ENCODE assay signal across 11 mouse cellular contexts in the genomic region with DNA sequence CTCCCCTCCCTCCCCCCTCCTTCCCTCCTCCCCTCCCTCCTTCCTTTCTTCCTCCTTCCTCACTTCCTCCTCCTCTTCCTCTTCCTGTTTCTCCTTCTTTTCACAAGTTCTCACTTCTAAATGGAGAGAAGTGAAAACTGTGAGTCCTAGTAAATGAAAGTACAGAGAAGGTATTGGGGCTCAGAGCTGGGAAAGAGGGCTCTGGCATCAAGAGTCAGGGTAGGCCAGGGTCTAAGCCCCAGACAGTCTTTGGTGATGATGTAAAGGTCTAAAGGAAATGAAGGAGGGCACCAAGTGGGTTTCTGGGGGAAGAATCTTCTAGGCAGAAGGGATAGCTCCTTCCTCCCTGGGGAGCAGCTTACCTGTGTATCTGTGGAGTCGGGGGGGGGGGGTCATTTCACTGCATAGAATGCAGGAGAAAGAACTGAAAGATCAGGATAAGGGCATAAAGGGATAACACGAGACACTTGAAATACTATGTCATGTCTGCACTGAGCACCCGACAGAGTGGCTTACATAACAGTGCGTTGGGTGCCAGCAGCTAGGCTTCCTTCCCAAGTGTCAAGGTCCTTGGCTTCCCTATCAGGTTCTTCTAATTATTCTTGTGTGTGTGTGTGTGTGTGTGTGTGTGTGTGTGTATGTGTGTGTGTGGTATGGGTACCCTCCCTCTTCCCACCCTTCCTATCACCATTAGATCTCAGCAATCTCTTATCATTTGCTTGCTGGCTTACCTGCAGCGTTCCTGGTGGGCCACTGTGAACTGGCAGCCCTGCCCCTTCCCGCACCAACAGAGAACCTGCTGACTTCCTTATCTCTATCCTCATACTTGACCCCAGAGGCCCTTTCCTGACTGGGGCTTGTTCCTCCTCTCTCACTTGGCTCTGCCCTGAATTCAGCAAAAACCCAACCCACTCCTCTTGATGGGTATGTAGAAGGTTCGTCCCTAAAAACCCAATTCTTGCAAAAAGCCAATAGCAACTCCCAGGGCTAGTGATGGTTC. TPM values are rescaled to one million over a fixed set of nuclear protein-coding genes. Genes with fewer than 3 reads are reported as not detected.
DNase-seq lines count a peak whose midpoint lies in the region; ATAC-seq and TF ChIP-seq lines count a peak whose summit lies in the region.
"Had no signal": no experiment of that assay in that cellular context is flagged by ENCODE, and none has a peak within 500 bp of the region (broad histone marks: within the 10 kb centered on the region; RNA-seq: fewer than 3 reads in every experiment).

No protein-coding gene starts in this region.

- H3K27me3 ChIP-seq in heart, adult 2 months (ENCODE audit: control insufficient read depth, insufficient read depth, low read length): no peaks in the 10 kb centered on the region
- no peaks in the 10 kb centered on the region for H3K27me3 ChIP-seq in liver, embryonic 12.5 days (replicated peaks)
- H3K27me3 ChIP-seq: hindbrain, embryonic 15.5 days had no signal

- TF ChIP-seq POLR2A in heart, adult 2 months (IDR thresholded peaks at IDR 0.05; ENCODE audit: insufficient read depth, low read depth, low read length): no peak

- intact Hi-C loops in heart, adult 2 months (cut with DNase I): loop anchor here (1.0 kb wide), 1 partner anchor 253 kb away; no protein-coding TSS in a partner anchor

- ATAC-seq in liver, embryonic 12.5 days: peak; percentile 54
- no peak for ATAC-seq in erythroid progenitor cell, adult 5-6 weeks (replicated peaks; ENCODE audit: low FRiP score, poor library complexity, severe bottlenecking)
- ATAC-seq: forebrain, embryonic 16.5 days had no signal

- no peak overlapping the region for H3K9ac ChIP-seq in heart, adult 2 months (ENCODE audit: low read depth, low read length)
- H3K9ac ChIP-seq in liver, embryonic 12.5 days: peak overlapping the region; percentile 51
- H3K9ac ChIP-seq: hindbrain, embryonic 15.5 days; midbrain, embryonic 12.5 days had no signal

- 35% methylated on average over 7 of the region's 7 CpGs for WGBS in heart, adult 2 months
- 23% methylated on average over 7 of the region's 7 CpGs for WGBS in liver, embryonic 12.5 days (ENCODE audit: insufficient replicate concordance)

- peak overlapping the region; percentile 73 for H3K27ac ChIP-seq in heart, adult 2 months
- peak overlapping the region; percentile 99 for H3K27ac ChIP-seq in liver, embryonic 12.5 days
- H3K27ac ChIP-seq in layer of hippocampus, adult 2 months: no peak overlapping the region
- H3K27ac ChIP-seq: hindbrain, embryonic 15.5 days; midbrain, embryonic 12.5 days had no signal

- H3K9me3 ChIP-seq in liver, embryonic 12.5 days (replicated peaks): no peaks in the 10 kb centered on the region
- H3K9me3 ChIP-seq: hindbrain, embryonic 15.5 days; midbrain, embryonic 12.5 days had no signal

- H3K4me2 ChIP-seq in liver, embryonic 12.5 days: peak overlapping the region; percentile 80
- H3K4me2 ChIP-seq: hindbrain, embryonic 15.5 days; midbrain, embryonic 12.5 days had no signal

- TF ChIP-seq EP300 in heart, adult 2 months (IDR thresholded peaks at IDR 0.05; ENCODE audit: insufficient read depth, low read depth, low read length): peak; percentile 62; the same call in 1 of the 2 replicates

- DNase-seq in heart, adult 2 months: peak in 1 of 2 experiments; percentile 59
- no peak for DNase-seq in heart, adult 8-10 months (ENCODE audit: low spot score)
- DNase-seq in MEL-GATA-1-ER (ENCODE audit: extremely low read depth, low read depth): peak; percentile 59
- DNase-seq in cerebellum, postnatal 14 days: peak; percentile 31 to 32
- DNase-seq in urinary bladder, postnatal 10 days (ENCODE audit: low spot score): no peak
- DNase-seq in layer of hippocampus, adult 2 months (ENCODE audit: low spot score in 2 of 2): no peak

- no peak overlapping the region for H3K4me3 ChIP-seq in heart, adult 2 months
- H3K4me3 ChIP-seq in liver, embryonic 12.5 days: peak overlapping the region; percentile 10; the same call in 1 of the 2 replicates
- H3K4me3 ChIP-seq in layer of hippocampus, adult 2 months: no peak overlapping the region
- H3K4me3 ChIP-seq: hindbrain, embryonic 15.5 days; midbrain, embryonic 12.5 days had no signal

- peaks cover 11% of the 10 kb centered on the region for H3K4me1 ChIP-seq in heart, adult 2 months (ENCODE audit: control insufficient read depth, insufficient read depth, low read length)
- H3K4me1 ChIP-seq in liver, embryonic 12.5 days: peaks cover 64% of the 10 kb centered on the region
- H3K4me1 ChIP-seq: midbrain, embryonic 12.5 days had no signal

- peaks cover 3% of the 10 kb centered on the region for H3K36me3 ChIP-seq in heart, adult 2 months (ENCODE audit: control insufficient read depth, insufficient read depth, low read length)
- H3K36me3 ChIP-seq in liver, embryonic 12.5 days: no peaks in the 10 kb centered on the region
- H3K36me3 ChIP-seq: hindbrain, embryonic 15.5 days; midbrain, embryonic 12.5 days had no signal

- no peaks in the 10 kb centered on the region for H3K79me2 ChIP-seq in heart, adult 2 months (replicated peaks; ENCODE audit: control insufficient read depth, insufficient read depth, low read length)

- no peak for TF ChIP-seq CTCF in heart, adult 2 months (IDR thresholded peaks at IDR 0.05)
- no peak for TF ChIP-seq CTCF in layer of hippocampus, adult 2 months (conservative IDR thresholded peaks at IDR 0.05)

RNA-seq across cellular contexts. Expression of gene Atp1a1, which starts 51.6 kb away (rescaled TPM):
- total RNA-seq in heart, adult 2 months (2021): 100 to 1,000 TPM; 800 to 832 TPM
- polyA plus RNA-seq in heart, adult 2 months (2012; rRNA removed): 523 and 821 TPM in 2 replicates
- total RNA-seq in heart, adult 8-10 months (2022): 100 to 1,000 TPM; 757 to 917 (median 814) TPM
- 54.1 and 55.2 TPM in 2 replicates for polyA plus RNA-seq in liver, embryonic 12.5 days (2016; fragmentation: Nextera tagmentation; extraction: Ambion mirVana)
- 54.1 and 59.9 TPM in 2 replicates for total RNA-seq in erythroid progenitor cell, adult 5-6 weeks (2015; ENCODE audit: low replicate concordance)
- total RNA-seq in erythroid progenitor cell, adult 5-6 weeks (2017; ENCODE audit: low replicate concordance): 55.7 and 67.4 TPM in 2 replicates
- 100 to 1,000 TPM; 476 to 506 TPM for total RNA-seq in layer of hippocampus, adult 2 months (2021)

Comparison
In these comparisons a context has a peak if more than half of its experiments do, and no peak if none do; other contexts are left out.
1. DNase-seq: peak in MEL-GATA-1-ER (single experiment) and cerebellum, postnatal 14 days (2 of 2); none in heart, adult 8-10 months (single experiment), urinary bladder, postnatal 10 days (single experiment) and layer of hippocampus, adult 2 months (0 of 2).
2. RNA of gene Atp1a1, which starts 51.6 kb away (total RNA-seq): 757 to 917 TPM in heart, adult 8-10 months, 800 to 832 TPM in heart, adult 2 months and 476 to 506 TPM in layer of hippocampus, adult 2 months; 54.1 to 67.4 TPM in erythroid progenitor cell, adult 5-6 weeks; every median in the first group is over 4 times any median in the second.